Mouse (Mus musculus): ENCODE measurements at regions not wholly inside any gene's neighbourhood (a gene's known extent, or its start where the extent isn't known, plus 50 kb on each side); places are given as distances from the start of the nearest gene placed in this dataset.

GRCm38 (mm10) chr13:72947374-72948165 lies 312.7 kb upstream of the Irx4 start:
- ATAC-seq: no peak

GRCm38 (mm10) chr13:72958616-72959518 lies 301.4 kb upstream of the Irx4 start:
- ATAC-seq: no peak

- no peak for ATAC-seq
Observed at GRCm38 (mm10) chr13:72961291-72961690, 299.0 kb upstream of the Irx4 start.

- ATAC-seq: no peak
Observed at GRCm38 (mm10) chr13:72972165-72972564, 288.1 kb upstream of the Irx4 start.

GRCm38 (mm10) chr13:72972894-72973293 lies 287.4 kb upstream of the Irx4 start:
- no peak for ATAC-seq

GRCm38 (mm10) chr13:72977213-72977612 lies 283.1 kb upstream of the Irx4 start:
- no peak for ATAC-seq

GRCm38 (mm10) chr13:72977971-72978370 lies 282.3 kb upstream of the Irx4 start:
- ATAC-seq: no peak

GRCm38 (mm10) chr13:72978966-72979365 lies 281.3 kb upstream of the Irx4 start:
- ATAC-seq: no peak

GRCm38 (mm10) chr13:72992589-72993409 lies 267.5 kb upstream of the Irx4 start:
- ATAC-seq: no peak

GRCm38 (mm10) chr13:72993410-72993858 lies 266.8 kb upstream of the Irx4 start:
- no peak for ATAC-seq

- no peak for ATAC-seq
Observed at GRCm38 (mm10) chr13:72994538-72994937, 265.7 kb upstream of the Irx4 start.

GRCm38 (mm10) chr13:73008856-73009546 lies 251.3 kb upstream of the Irx4 start:
- no peak for ATAC-seq

GRCm38 (mm10) chr13:73009547-73010475 lies 250.5 kb upstream of the Irx4 start:
- no peak for ATAC-seq

- no peak for ATAC-seq
Observed at GRCm38 (mm10) chr13:73019181-73019580, 241.1 kb upstream of the Irx4 start.

GRCm38 (mm10) chr13:73031217-73031616 lies 229.1 kb upstream of the Irx4 start:
- no peak for ATAC-seq

GRCm38 (mm10) chr13:73033055-73033454 lies 227.2 kb upstream of the Irx4 start:
- no peak for ATAC-seq

GRCm38 (mm10) chr13:73034065-73034831 lies 226.0 kb upstream of the Irx4 start:
- no peak for ATAC-seq

- ATAC-seq: no peak
Observed at GRCm38 (mm10) chr13:73034886-73035285, 225.4 kb upstream of the Irx4 start.

- no peak for ATAC-seq
Observed at GRCm38 (mm10) chr13:73035336-73035940, 224.8 kb upstream of the Irx4 start.

GRCm38 (mm10) chr13:73039731-73040130 lies 220.5 kb upstream of the Irx4 start:
- ATAC-seq: no peak

Measured in activated CD4-positive, CD25-positive, alpha-beta regulatory T cell, adult 4 months (primary cell).